Mouse (Mus musculus) CH12.LX (cell line): ENCODE data around the gene Mgat5.

Source experiments
- CTCF ChIP-seq, 2 experiments: IDR thresholded peaks in 1 of 2; conservative IDR thresholded peaks in 1 of 2; 2 replicates each; pipeline ENCODE4 v1.5.1; 2011 to 2012; ENCODE audit warnings: low read depth in 2 of 2, low read length in 2 of 2, improper control_type of control experiment in 1 of 2, inconsistent platforms in 1 of 2, mild to moderate bottlenecking in 1 of 2, moderate library complexity in 1 of 2
- E2F4 ChIP-seq: IDR thresholded peaks from 2 replicates; pipeline ENCODE4 v1.6.1; 2011; ENCODE audit warnings: low read depth, low read length, improper control_type of control experiment; ENCODE audit not compliant: insufficient replicate concordance
- EP300 ChIP-seq: IDR thresholded peaks from 2 replicates; pipeline ENCODE4 v1.6.1; 2011; ENCODE audit warnings: low read length, improper control_type of control experiment
- GABPA ChIP-seq: IDR thresholded peaks from 2 replicates; pipeline ENCODE4 v1.6.1; 2012; ENCODE audit warnings: low read depth, low read length, improper control_type of control experiment, inconsistent platforms; ENCODE audit not compliant: insufficient replicate concordance
- HCFC1 ChIP-seq: IDR thresholded peaks from 2 replicates; pipeline ENCODE4 v1.6.1; 2012; ENCODE audit warnings: low read depth, mild to moderate bottlenecking, inconsistent platforms, low read length, improper control_type of control experiment
- JUN ChIP-seq: IDR thresholded peaks from 2 replicates; pipeline ENCODE4 v1.6.1; 2011; ENCODE audit warnings: low read depth, mild to moderate bottlenecking, low read length, improper control_type of control experiment, moderate library complexity; ENCODE audit not compliant: insufficient read depth
- KAT2A ChIP-seq: IDR thresholded peaks from 2 replicates; pipeline ENCODE4 v1.6.1; 2012; ENCODE audit warnings: low read length, improper control_type of control experiment, inconsistent platforms; ENCODE audit not compliant: insufficient replicate concordance
- NELFE ChIP-seq: IDR thresholded peaks from 2 replicates; pipeline ENCODE4 v1.6.1; 2011; ENCODE audit warnings: low read depth, low read length, improper control_type of control experiment
- NRF1 ChIP-seq: IDR thresholded peaks from 2 replicates; pipeline ENCODE4 v1.6.1; 2014; ENCODE audit warnings: low read depth, mild to moderate bottlenecking, inconsistent platforms, low read length, improper control_type of control experiment, moderate library complexity
- POLR2A ChIP-seq: IDR thresholded peaks from 2 replicates; pipeline ENCODE4 v1.6.1; 2011; ENCODE audit warnings: low read depth, mild to moderate bottlenecking, improper control_type of control experiment, low read length
- SIN3A ChIP-seq: IDR thresholded peaks from 2 replicates; pipeline ENCODE4 v1.6.1; 2012; ENCODE audit warnings: low read length, improper control_type of control experiment, inconsistent platforms
- UBTF ChIP-seq: IDR thresholded peaks from 2 replicates; pipeline ENCODE4 v1.6.1; 2012; ENCODE audit warnings: low read depth, mild to moderate bottlenecking, inconsistent platforms, low read length, improper control_type of control experiment, moderate library complexity
- USF1 ChIP-seq: IDR thresholded peaks from 2 replicates; pipeline ENCODE4 v1.6.1; 2014; ENCODE audit warnings: low read depth, mild to moderate bottlenecking, inconsistent platforms, low read length, improper control_type of control experiment
- ZNF384 ChIP-seq: IDR thresholded peaks from 2 replicates; pipeline ENCODE4 v1.6.1; 2012; ENCODE audit warnings: low read depth, low read length, improper control_type of control experiment, inconsistent platforms

GRCm38 (mm10) chr1:127383071-127383470 is 178.3 kb downstream of the Mgat5 start:
- no peak for TF ChIP-seq GABPA
- no peak for TF ChIP-seq CTCF (conservative IDR thresholded peaks at IDR 0.05 in 1 of 2, IDR thresholded peaks at IDR 0.05 in 1 of 2; ENCODE audit: low read depth in 2 of 2, low read length in 2 of 2)
- TF ChIP-seq E2F4 = no peak
- TF ChIP-seq USF1 = no peak
- TF ChIP-seq NRF1 = no peak
- no peak for TF ChIP-seq KAT2A
- TF ChIP-seq JUN = no peak
- TF ChIP-seq EP300 = no peak
- no peak for TF ChIP-seq POLR2A
- no peak for TF ChIP-seq HCFC1
- no peak for TF ChIP-seq UBTF
- TF ChIP-seq SIN3A = no peak
- no peak for TF ChIP-seq ZNF384
- no peak for TF ChIP-seq NELFE
